Mouse (Mus musculus): ENCODE data around the gene Ugt1a2. TPM values are rescaled to one million over a fixed set of nuclear protein-coding genes. Genes with fewer than 3 reads are reported as not detected.

Ugt1a2 gene
- polyA plus RNA-seq, 1 experiment from 2014 or later, result not detected

- WGBS, result 84% methylated on average over 5 of the region's 5 CpGs
- Histone ChIP-seq H3K4me3 (replicated peaks; ENCODE audit: low read length) (no peak overlapping the region), H3K4me1 (replicated peaks; ENCODE audit: control insufficient read depth, insufficient read depth, low read length) (no peaks in the 10 kb centered on the region), H3K27ac (ENCODE audit: low read length) (no peak overlapping the region), H3K9ac (replicated peaks; ENCODE audit: low read depth, low read length) (no peak overlapping the region), H3K36me3 (ENCODE audit: control insufficient read depth, insufficient read depth) (no peaks in the 10 kb centered on the region), H3K9me3 (ENCODE audit: control insufficient read depth, low read length) (peaks cover 89% of the 10 kb centered on the region), H3K27me3 (replicated peaks; ENCODE audit: control insufficient read depth, insufficient read depth, low read length) (no peaks in the 10 kb centered on the region), H3K4me2 (ENCODE audit: low read length) (no peak overlapping the region)
- ATAC-seq, result no peak
Measured at GRCm38 (mm10) chr1:88250023-88250422, 49.6 kb downstream of the Ugt1a2 start.

DNA sequence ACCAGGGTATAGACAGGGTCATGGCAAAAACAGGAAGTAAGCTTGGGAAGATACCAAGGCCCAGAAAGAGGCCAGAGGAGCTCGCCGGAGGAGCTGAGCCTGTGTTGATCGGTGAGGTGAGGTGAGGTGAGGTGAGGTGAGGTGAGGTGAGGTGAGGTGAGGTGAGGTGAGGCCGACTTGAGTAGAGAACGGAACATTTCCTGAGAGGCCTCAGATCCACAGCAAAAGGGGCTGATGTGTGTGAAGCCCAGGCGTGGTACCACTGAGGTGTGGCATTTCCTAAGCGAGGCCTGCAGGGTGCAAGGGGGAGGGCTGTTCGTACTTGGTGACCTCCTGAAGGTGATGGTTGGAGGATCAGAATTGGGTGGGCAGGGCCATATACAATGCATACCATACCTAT, 52.7 kb downstream of the Ugt1a2 start:
- Histone ChIP-seq H3K9me3 (ENCODE audit: control insufficient read depth, low read length) (peaks cover 77% of the 10 kb centered on the region), H3K4me2 (ENCODE audit: low read length) (no peak overlapping the region), H3K4me1 (replicated peaks; ENCODE audit: control insufficient read depth, insufficient read depth, low read length) (no peaks in the 10 kb centered on the region), H3K36me3 (ENCODE audit: control insufficient read depth, insufficient read depth) (no peaks in the 10 kb centered on the region), H3K4me3 (replicated peaks; ENCODE audit: low read length) (no peak overlapping the region), H3K9ac (replicated peaks; ENCODE audit: low read depth, low read length) (no peak overlapping the region), H3K27me3 (replicated peaks; ENCODE audit: control insufficient read depth, insufficient read depth, low read length) (no peaks in the 10 kb centered on the region), H3K27ac (ENCODE audit: low read length) (no peak overlapping the region)
- 75% methylated on average over 8 of the region's 8 CpGs for WGBS
- no peak for ATAC-seq

GRCm38 (mm10) chr1:88253540-88253939, 53.1 kb downstream of the Ugt1a2 start:
- Histone ChIP-seq H3K27ac (ENCODE audit: low read length) (no peak overlapping the region), H3K9me3 (ENCODE audit: control insufficient read depth, low read length) (peaks cover 72% of the 10 kb centered on the region), H3K4me1 (replicated peaks; ENCODE audit: control insufficient read depth, insufficient read depth, low read length) (no peaks in the 10 kb centered on the region), H3K9ac (replicated peaks; ENCODE audit: low read depth, low read length) (no peak overlapping the region), H3K27me3 (replicated peaks; ENCODE audit: control insufficient read depth, insufficient read depth, low read length) (no peaks in the 10 kb centered on the region), H3K4me2 (ENCODE audit: low read length) (no peak overlapping the region), H3K36me3 (ENCODE audit: control insufficient read depth, insufficient read depth) (no peaks in the 10 kb centered on the region), H3K4me3 (replicated peaks; ENCODE audit: low read length) (no peak overlapping the region)
- WGBS, result 71% methylated on average over 6 of the region's 6 CpGs
- ATAC-seq, result no peak

- no peaks in the 10 kb centered on the region for H3K27me3 ChIP-seq (replicated peaks; ENCODE audit: control insufficient read depth, insufficient read depth, low read length)
- no peak overlapping the region for H3K4me3 ChIP-seq (replicated peaks; ENCODE audit: low read length)
- 89% methylated on average over 12 of the region's 12 CpGs for WGBS
- H3K9ac ChIP-seq (replicated peaks; ENCODE audit: low read depth, low read length), result no peak overlapping the region
- no peak overlapping the region for H3K4me2 ChIP-seq (ENCODE audit: low read length)
- ATAC-seq, result no peak
- H3K9me3 ChIP-seq (ENCODE audit: control insufficient read depth, low read length), result peaks cover 59% of the 10 kb centered on the region
- no peaks in the 10 kb centered on the region for H3K4me1 ChIP-seq (replicated peaks; ENCODE audit: control insufficient read depth, insufficient read depth, low read length)
- H3K27ac ChIP-seq (ENCODE audit: low read length), result no peak overlapping the region
- H3K36me3 ChIP-seq (ENCODE audit: control insufficient read depth, insufficient read depth), result peaks cover under 1% of the 10 kb centered on the region
Measured at GRCm38 (mm10) chr1:88254793-88255465, 54.5 kb downstream of the Ugt1a2 start.

DNA sequence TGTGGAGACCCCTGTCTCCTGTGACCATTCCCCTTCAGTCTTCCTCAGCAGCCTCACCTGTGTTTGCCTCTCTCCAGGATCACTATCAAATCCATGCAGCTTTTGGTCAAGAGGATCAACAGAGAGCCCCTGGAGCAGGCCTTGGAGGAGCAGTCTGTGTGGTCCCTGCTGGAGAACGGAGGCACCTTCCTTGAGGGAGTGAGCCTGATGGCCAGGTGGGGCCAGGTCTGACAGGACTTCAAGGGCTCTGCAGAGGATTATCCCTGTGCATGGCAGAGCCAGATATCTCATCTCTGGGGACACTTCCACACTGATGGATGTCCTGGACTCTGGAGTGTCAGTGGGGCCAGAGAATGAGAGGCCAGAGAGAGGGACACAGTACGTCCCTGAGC, 55.1 kb downstream of the Ugt1a2 start:
- Histone ChIP-seq H3K9me3 (ENCODE audit: control insufficient read depth, low read length) (peaks cover 53% of the 10 kb centered on the region), H3K4me1 (replicated peaks; ENCODE audit: control insufficient read depth, insufficient read depth, low read length) (no peaks in the 10 kb centered on the region), H3K27ac (ENCODE audit: low read length) (no peak overlapping the region), H3K27me3 (replicated peaks; ENCODE audit: control insufficient read depth, insufficient read depth, low read length) (no peaks in the 10 kb centered on the region), H3K9ac (replicated peaks; ENCODE audit: low read depth, low read length) (no peak overlapping the region), H3K36me3 (ENCODE audit: control insufficient read depth, insufficient read depth) (peaks cover 6% of the 10 kb centered on the region), H3K4me2 (ENCODE audit: low read length) (no peak overlapping the region), H3K4me3 (replicated peaks; ENCODE audit: low read length) (no peak overlapping the region)
- WGBS, result 58% methylated on average over 2 of the region's 2 CpGs
- no peak for ATAC-seq

DNA sequence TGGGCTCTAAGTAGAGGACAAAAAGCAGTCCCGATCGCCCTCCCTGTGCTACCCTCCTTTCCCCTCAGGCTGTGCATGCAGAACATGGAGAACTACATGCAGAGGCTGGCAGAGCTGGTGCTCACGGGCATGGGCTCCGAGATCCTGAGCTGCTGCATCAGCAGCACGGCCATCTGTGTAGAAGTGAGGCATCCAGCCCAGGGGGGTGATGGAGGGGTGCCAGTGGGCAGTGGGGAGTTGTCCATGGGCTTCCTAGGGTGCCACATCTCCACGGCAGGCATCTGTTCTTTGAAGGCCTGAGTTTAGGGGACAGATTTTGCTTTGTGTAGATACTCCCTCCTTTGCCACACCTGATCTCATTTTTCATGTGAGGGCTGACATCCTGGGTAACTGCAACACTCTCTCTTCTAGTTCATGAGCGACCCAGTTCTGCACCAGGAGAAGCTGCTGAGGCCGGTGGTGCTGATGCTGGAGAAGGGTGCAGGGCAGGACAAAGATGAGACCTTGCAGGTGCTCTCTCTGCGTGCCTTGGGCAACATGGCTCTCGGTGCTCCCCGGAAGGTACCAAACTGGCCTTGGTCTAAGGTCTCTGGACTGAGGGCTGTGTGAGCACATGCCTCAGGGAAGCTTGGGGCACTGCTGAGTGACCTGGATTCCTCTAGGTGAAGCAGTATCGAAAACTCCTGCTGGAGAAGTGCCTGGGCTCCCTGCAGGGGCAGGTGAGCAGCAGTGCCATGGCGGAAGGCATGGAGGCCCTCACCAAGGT, 55.8 kb downstream of the Ugt1a2 start:
- Histone ChIP-seq H3K9me3 (ENCODE audit: control insufficient read depth, low read length) (peaks cover 46% of the 10 kb centered on the region), H3K4me1 (replicated peaks; ENCODE audit: control insufficient read depth, insufficient read depth, low read length) (no peaks in the 10 kb centered on the region), H3K4me3 (replicated peaks; ENCODE audit: low read length) (no peak overlapping the region), H3K27me3 (replicated peaks; ENCODE audit: control insufficient read depth, insufficient read depth, low read length) (no peaks in the 10 kb centered on the region), H3K27ac (ENCODE audit: low read length) (no peak overlapping the region), H3K4me2 (ENCODE audit: low read length) (no peak overlapping the region), H3K9ac (replicated peaks; ENCODE audit: low read depth, low read length) (no peak overlapping the region), H3K36me3 (ENCODE audit: control insufficient read depth, insufficient read depth) (peaks cover 8% of the 10 kb centered on the region)
- no peak for ATAC-seq
- 80% methylated on average over 13 of the region's 13 CpGs for WGBS

DNA sequence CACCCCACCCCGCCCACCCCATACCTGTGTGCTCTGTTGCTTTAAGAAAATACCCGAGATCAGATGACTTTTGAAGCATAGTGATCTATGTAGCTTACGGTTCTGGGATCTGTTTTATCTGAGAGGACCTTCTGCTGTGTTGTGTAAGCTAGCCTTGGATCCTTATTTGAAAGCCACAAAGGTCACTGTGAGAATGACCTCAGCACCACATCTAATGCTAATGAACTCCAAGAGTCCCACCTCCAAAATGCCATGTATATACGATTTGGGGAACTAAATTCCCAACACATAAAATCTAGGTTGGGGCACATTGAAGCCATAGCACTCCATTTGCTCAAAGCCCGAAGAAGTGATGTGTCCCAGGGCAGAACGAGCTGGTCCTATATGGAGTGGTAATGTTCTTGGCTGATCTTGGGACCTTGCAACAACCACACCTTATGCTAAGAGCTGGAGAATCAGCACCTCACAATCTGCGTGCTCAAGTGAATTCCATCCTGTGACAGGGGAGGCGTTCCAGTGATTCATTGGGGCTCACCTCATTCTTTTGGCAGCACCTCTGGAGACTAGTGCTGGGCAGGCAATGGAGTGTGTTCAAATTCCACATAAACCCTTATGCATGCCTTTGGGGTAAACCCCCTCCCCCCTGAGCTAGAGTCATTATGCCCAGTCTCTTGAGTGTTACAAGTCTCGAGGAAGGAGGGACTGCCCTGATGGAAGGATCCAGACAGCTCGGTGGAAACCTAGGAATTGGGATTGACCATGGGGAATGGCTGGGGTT, 56.7 kb downstream of the Ugt1a2 start:
- Histone ChIP-seq H3K4me3 (replicated peaks; ENCODE audit: low read length) (no peak overlapping the region), H3K9ac (replicated peaks; ENCODE audit: low read depth, low read length) (no peak overlapping the region), H3K4me1 (replicated peaks; ENCODE audit: control insufficient read depth, insufficient read depth, low read length) (no peaks in the 10 kb centered on the region), H3K9me3 (ENCODE audit: control insufficient read depth, low read length) (peaks cover 40% of the 10 kb centered on the region), H3K4me2 (ENCODE audit: low read length) (no peak overlapping the region), H3K27ac (ENCODE audit: low read length) (no peak overlapping the region), H3K27me3 (replicated peaks; ENCODE audit: control insufficient read depth, insufficient read depth, low read length) (no peaks in the 10 kb centered on the region), H3K36me3 (ENCODE audit: control insufficient read depth, insufficient read depth) (peaks cover 17% of the 10 kb centered on the region)
- ATAC-seq, result no peak
- 84% methylated on average over 10 of the region's 10 CpGs for WGBS

- Histone ChIP-seq H3K9ac (replicated peaks; ENCODE audit: low read depth, low read length) (no peak overlapping the region), H3K9me3 (ENCODE audit: control insufficient read depth, low read length) (peaks cover 34% of the 10 kb centered on the region), H3K4me2 (ENCODE audit: low read length) (no peak overlapping the region), H3K36me3 (ENCODE audit: control insufficient read depth, insufficient read depth) (peaks cover 23% of the 10 kb centered on the region), H3K4me3 (replicated peaks; ENCODE audit: low read length) (no peak overlapping the region), H3K4me1 (replicated peaks; ENCODE audit: control insufficient read depth, insufficient read depth, low read length) (no peaks in the 10 kb centered on the region), H3K27ac (ENCODE audit: low read length) (no peak overlapping the region), H3K27me3 (replicated peaks; ENCODE audit: control insufficient read depth, insufficient read depth, low read length) (no peaks in the 10 kb centered on the region)
- 77% methylated on average over 6 of the region's 6 CpGs for WGBS
- no peak for ATAC-seq
Measured at GRCm38 (mm10) chr1:88257681-88258080, 57.3 kb downstream of the Ugt1a2 start.

GRCm38 (mm10) chr1:88258361-88258760, 58.0 kb downstream of the Ugt1a2 start:
- 74% methylated on average over 6 of the region's 6 CpGs for WGBS
- peaks cover 30% of the 10 kb centered on the region for H3K9me3 ChIP-seq (ENCODE audit: control insufficient read depth, low read length)
- H3K27me3 ChIP-seq (replicated peaks; ENCODE audit: control insufficient read depth, insufficient read depth, low read length), result no peaks in the 10 kb centered on the region
- no peak overlapping the region for H3K27ac ChIP-seq (ENCODE audit: low read length)
- H3K4me1 ChIP-seq (replicated peaks; ENCODE audit: control insufficient read depth, insufficient read depth, low read length), result no peaks in the 10 kb centered on the region
- ATAC-seq, result no peak
- no peak overlapping the region for H3K9ac ChIP-seq (replicated peaks; ENCODE audit: low read depth, low read length)
- H3K4me3 ChIP-seq (replicated peaks; ENCODE audit: low read length), result no peak overlapping the region
- H3K36me3 ChIP-seq (ENCODE audit: control insufficient read depth, insufficient read depth), result peaks cover 30% of the 10 kb centered on the region
- H3K4me2 ChIP-seq (ENCODE audit: low read length), result no peak overlapping the region
